Mouse (Mus musculus) midbrain, postnatal 0 days (tissue): ENCODE measurements around the gene Olfr959. TPM values are rescaled to one million over a fixed set of nuclear protein-coding genes. Genes with fewer than 3 reads are reported as not detected.

Source experiments
- ATAC-seq: fragments of 200-750 bp; cut with Nextera tagmentation; 2 replicates; pipeline ENCODE4 v1.8.0; 2017; ENCODE audit warnings: moderate number of reproducible peaks, mild to moderate bottlenecking, moderate TSS enrichment, moderate library complexity; ENCODE audit not compliant: low FRiP score
- DNase-seq: peaks from one replicate; pipeline ENCODE4 v3.0.0-alpha.2; 2015; ENCODE audit warnings: low spot score
- H3K27ac ChIP-seq: fragments of 300-500 bp; sonication (generic); 2 replicates; pipeline ENCODE4 v1.5.1; 2014; ENCODE audit warnings: low read depth, mild to moderate bottlenecking, low read length, mixed read lengths
- H3K27me3 ChIP-seq: fragments of 300-500 bp; sonication (generic); 2 replicates; pipeline ENCODE4 v1.6.1; 2014; ENCODE audit warnings: low read length, control low read depth, mixed read lengths; ENCODE audit not compliant: insufficient read depth
- H3K36me3 ChIP-seq: fragments of 300-500 bp; sonication (generic); 2 replicates; pipeline ENCODE4 v1.6.1; 2014; ENCODE audit warnings: low read length, control low read depth, mixed read lengths; ENCODE audit not compliant: insufficient read depth
- H3K4me1 ChIP-seq: fragments of 300-500 bp; sonication (generic); 2 replicates; pipeline ENCODE4 v1.6.1; 2014; ENCODE audit warnings: mild to moderate bottlenecking, control low read depth, antibody characterized with exemption, low read length, mixed read lengths; ENCODE audit not compliant: insufficient read depth
- H3K4me2 ChIP-seq: fragments of 300-500 bp; sonication (generic); 2 replicates; pipeline ENCODE4 v1.6.1; 2014; ENCODE audit warnings: low read depth, mild to moderate bottlenecking, low read length, mixed read lengths; ENCODE audit not compliant: poor library complexity, severe bottlenecking
- H3K4me3 ChIP-seq: fragments of 300-500 bp; sonication (generic); 2 replicates; pipeline ENCODE4 v1.5.1; 2014; ENCODE audit warnings: low read depth, mild to moderate bottlenecking, low read length, moderate library complexity
- H3K9ac ChIP-seq: fragments of 300-500 bp; sonication (generic); replicated peaks from 2 replicates; pipeline ENCODE4 v1.6.1; 2014; ENCODE audit warnings: mild to moderate bottlenecking, low read length, moderate library complexity, mixed read lengths; ENCODE audit not compliant: poor library complexity, severe bottlenecking
- H3K9me3 ChIP-seq: fragments of 300-500 bp; sonication (generic); 2 replicates; pipeline ENCODE4 v1.6.1; 2016; ENCODE audit warnings: low read length, control low read depth
- CTCF ChIP-seq: IDR thresholded peaks from 2 replicates; pipeline ENCODE4 v1.5.1; 2016; ENCODE audit warnings: antibody characterized with exemption, mild to moderate bottlenecking
- WGBS: fragments of 180-500 bp; shearing (Covaris S2); extraction: QIAGEN DNeasy Blood & Tissue Kit; methylation state at CpG from one replicate; pipeline ENCODE4 v1.1.7; 2014; 5-methylcytosine and 5-hydroxymethylcytosine counted together
- polyA plus RNA-seq: library from polyadenylated mRNA; unstranded; fragments of >200 nt; fragmentation: Nextera tagmentation; extraction: Ambion mirVana; gene quantifications from 2 replicates; pipeline ENCODE4 v1.2.1, GENCODE M21; 2015
- total RNA-seq: library from RNA; depleted of rRNA; stranded (reverse); fragments of >200 nt; gene quantifications from 2 replicates; pipeline ENCODE4 v1.2.3, GENCODE M21; 2014

The Olfr959 gene
- total and polyA plus RNA-seq, 2 experiments from 2014 or later, result 0.05 to 0.16 TPM

DNA sequence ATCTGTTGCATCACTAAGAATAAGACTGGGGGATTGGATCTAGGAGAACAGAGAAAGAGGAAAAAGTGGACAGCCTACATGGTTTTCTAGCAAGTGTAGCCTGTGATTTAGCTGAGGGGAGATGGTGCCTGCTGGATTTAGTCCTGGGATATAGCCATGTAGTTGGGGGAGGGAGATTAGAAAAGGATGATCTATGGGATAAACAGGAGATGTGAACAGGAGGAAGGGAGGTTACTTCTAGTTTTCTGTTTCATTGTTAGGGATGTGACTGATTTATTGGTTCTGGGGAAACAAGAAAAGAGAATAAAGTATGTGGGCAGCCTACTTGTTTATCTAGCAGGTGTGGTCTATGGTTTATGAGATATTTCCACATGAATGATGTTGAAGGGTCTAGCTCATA is 33.1 kb upstream of the Olfr959 start:
- H3K4me3 ChIP-seq, result no peak overlapping the region
- no peak for TF ChIP-seq CTCF
- no peaks in the 10 kb centered on the region for H3K4me1 ChIP-seq
- no peaks in the 10 kb centered on the region for H3K27me3 ChIP-seq
- no peak overlapping the region for H3K9ac ChIP-seq
- no peak overlapping the region for H3K27ac ChIP-seq
- ATAC-seq (no peak), DNase-seq (no peak)
- no peak overlapping the region for H3K4me2 ChIP-seq
- no peaks in the 10 kb centered on the region for H3K36me3 ChIP-seq
- H3K9me3 ChIP-seq, result no peaks in the 10 kb centered on the region

GRCm38 (mm10) chr9:39603999-39604453 is 28.7 kb upstream of the Olfr959 start, which contains the start of gene AW551984:
Gene AW551984 (minus strand): TSS chr9:39604403.
- no peaks in the 10 kb centered on the region for H3K4me1 ChIP-seq
- WGBS, result 0% methylated on average over 8 of the region's 8 CpGs
- ATAC-seq (peak; percentile 62), DNase-seq (peak; percentile 55)
- TF ChIP-seq CTCF, result no peak
- H3K9me3 ChIP-seq, result no peaks in the 10 kb centered on the region
- peak within 1 kb of the TSS; percentile 76 for H3K4me2 ChIP-seq
- H3K9ac ChIP-seq, result peak within 1 kb of the TSS; percentile 69
- no peaks in the 10 kb centered on the region for H3K36me3 ChIP-seq
- H3K27me3 ChIP-seq, result no peaks in the 10 kb centered on the region
- peak within 1 kb of the TSS; percentile 49 for H3K4me3 ChIP-seq
- H3K27ac ChIP-seq, result peak within 1 kb of the TSS; percentile 69

GRCm38 (mm10) chr9:39603333-39603845 is 28.0 kb upstream of the Olfr959 start:
- H3K27ac ChIP-seq, result peak overlapping the region; percentile 69
- 0% methylated on average over 9 of the region's 9 CpGs for WGBS
- peak; percentile 76 for ATAC-seq

GRCm38 (mm10) chr9:39602536-39603332 is 27.4 kb upstream of the Olfr959 start:
- DNase-seq (peak; percentile 80), ATAC-seq (peak; percentile 87)
- no peaks in the 10 kb centered on the region for H3K27me3 ChIP-seq
- H3K4me2 ChIP-seq, result peak overlapping the region; percentile 76
- peak overlapping the region; percentile 49 for H3K4me3 ChIP-seq
- peak overlapping the region; percentile 69 for H3K27ac ChIP-seq
- H3K36me3 ChIP-seq, result 0 out of 2 replicates have a peak, but pooled peaks cover under 1% of the 10 kb centered on the region
- under 1% methylated on average over 19 of the region's 19 CpGs for WGBS
- no peak for TF ChIP-seq CTCF
- no peaks in the 10 kb centered on the region for H3K4me1 ChIP-seq
- no peaks in the 10 kb centered on the region for H3K9me3 ChIP-seq
- H3K9ac ChIP-seq, result peak overlapping the region; percentile 69

More at GRCm38 (mm10) chr9:39603333-39603845, 28.0 kb upstream of the Olfr959 start:
- H3K4me1 ChIP-seq, result no peaks in the 10 kb centered on the region
- no peaks in the 10 kb centered on the region for H3K27me3 ChIP-seq
- H3K4me3 ChIP-seq, result peak overlapping the region; percentile 49
- H3K36me3 ChIP-seq, result no peaks in the 10 kb centered on the region
- H3K4me2 ChIP-seq, result peak overlapping the region; percentile 76
- peak; percentile 61 for DNase-seq
- TF ChIP-seq CTCF, result no peak
- peak overlapping the region; percentile 69 for H3K9ac ChIP-seq
- no peaks in the 10 kb centered on the region for H3K9me3 ChIP-seq

DNA sequence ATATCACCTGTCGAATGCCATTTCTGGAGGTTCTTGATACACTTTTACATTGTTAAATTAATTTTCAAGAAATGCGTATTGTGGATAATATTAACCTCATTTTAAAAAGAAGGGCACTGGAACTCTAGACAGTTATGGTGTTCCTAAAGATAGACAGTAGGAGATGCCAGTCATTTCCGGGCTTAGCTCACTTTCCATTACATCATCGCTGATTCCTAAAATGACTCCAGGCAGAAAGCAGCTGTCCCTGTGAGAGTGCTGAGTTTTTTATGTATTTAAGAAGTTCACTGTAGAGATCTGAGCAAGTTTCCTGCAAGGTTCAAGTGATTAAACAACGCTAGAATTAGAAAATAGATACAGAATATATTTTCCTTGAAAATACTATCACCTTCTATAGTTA is 1.7 kb upstream of the Olfr959 start:
- H3K9ac ChIP-seq, result no peak overlapping the region
- 88% methylated on average over 5 of the region's 5 CpGs for WGBS
- TF ChIP-seq CTCF, result no peak
- ATAC-seq (no peak), DNase-seq (no peak)
- H3K4me3 ChIP-seq, result no peak overlapping the region
- no peak overlapping the region for H3K27ac ChIP-seq
- H3K9me3 ChIP-seq, result no peaks in the 10 kb centered on the region
- H3K27me3 ChIP-seq, result no peaks in the 10 kb centered on the region
- H3K4me2 ChIP-seq, result no peak overlapping the region
- H3K4me1 ChIP-seq, result no peaks in the 10 kb centered on the region
- no peaks in the 10 kb centered on the region for H3K36me3 ChIP-seq

DNA sequence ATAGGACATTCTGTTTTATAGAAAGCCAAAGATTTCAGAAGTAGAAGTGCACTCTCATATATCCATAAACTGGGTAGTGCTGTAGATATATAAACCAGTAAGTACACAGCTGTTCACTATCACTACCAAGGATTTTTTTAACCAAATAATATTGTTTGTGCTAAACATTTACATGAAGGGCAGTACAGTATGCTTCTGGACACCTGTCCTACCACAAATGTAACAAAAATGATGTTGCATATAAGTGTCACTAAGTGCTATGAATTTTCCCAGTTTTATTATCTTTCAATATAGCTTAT is 17.1 kb downstream of the Olfr959 start:
- no peaks in the 10 kb centered on the region for H3K36me3 ChIP-seq
- H3K9ac ChIP-seq, result no peak overlapping the region
- no peaks in the 10 kb centered on the region for H3K4me1 ChIP-seq
- ATAC-seq (peak; percentile 38; the same call in 1 of the 2 replicates), DNase-seq (no peak)
- no peak overlapping the region for H3K4me3 ChIP-seq
- no peak overlapping the region for H3K4me2 ChIP-seq
- no peaks in the 10 kb centered on the region for H3K9me3 ChIP-seq
- TF ChIP-seq CTCF, result no peak
- no peaks in the 10 kb centered on the region for H3K27me3 ChIP-seq
- peak overlapping the region; percentile 77 for H3K27ac ChIP-seq
